Mouse (Mus musculus) heart, embryonic 10.5 days (tissue): Measurements from ENCODE around the gene Sept9. TPM values are rescaled to one million over a fixed set of nuclear protein-coding genes. Genes with fewer than 3 reads are reported as not detected.

Experiments
- DNase-seq: peaks from one replicate; pipeline ENCODE4 v3.0.0-alpha.2; 2017; ENCODE audit warnings: low spot score
- H3K27ac ChIP-seq: fragments of 300-500 bp; sonication (generic); 2 replicates; pipeline ENCODE4 v1.5.1; 2016; ENCODE audit warnings: mild to moderate bottlenecking
- H3K27me3 ChIP-seq: fragments of 300-500 bp; sonication (generic); 2 replicates; pipeline ENCODE4 v1.6.1; 2016; ENCODE audit warnings: mild to moderate bottlenecking; ENCODE audit not compliant: poor library complexity, insufficient read depth, severe bottlenecking
- H3K36me3 ChIP-seq: fragments of 300-500 bp; sonication (generic); 2 replicates; pipeline ENCODE4 v1.6.1; 2016; ENCODE audit warnings: mild to moderate bottlenecking, moderate library complexity
- H3K4me1 ChIP-seq: fragments of 300-500 bp; sonication (generic); 2 replicates; pipeline ENCODE4 v1.6.1; 2016; ENCODE audit warnings: mild to moderate bottlenecking
- H3K4me3 ChIP-seq: fragments of 300-500 bp; sonication (generic); 2 replicates; pipeline ENCODE4 v1.5.1; 2016; ENCODE audit warnings: mild to moderate bottlenecking, moderate library complexity
- H3K9me3 ChIP-seq: fragments of 300-500 bp; sonication (generic); 2 replicates; pipeline ENCODE4 v1.6.1; 2016; ENCODE audit warnings: mild to moderate bottlenecking, moderate library complexity
- WGBS: fragments of 180-500 bp; shearing (Covaris S2); methylation state at CpG from one replicate; pipeline ENCODE4 v1.1.7; 2016; 5-methylcytosine and 5-hydroxymethylcytosine counted together
- polyA plus RNA-seq: library from polyadenylated mRNA; unstranded; fragments of >200 nt; fragmentation: Nextera tagmentation; extraction: Ambion mirVana; gene quantifications from 2 replicates; pipeline ENCODE4 v1.2.1, GENCODE M21; 2016

The Sept9 gene
- polyA plus RNA-seq, 1 experiment from 2014 or later: 164 TPM

- H3K4me1 ChIP-seq: peaks cover 41% of the 10 kb centered on the region
- H3K36me3 ChIP-seq: peaks cover 28% of the 10 kb centered on the region
- no peak overlapping the region for H3K4me3 ChIP-seq
- 72% methylated on average over 9 of the region's 9 CpGs for WGBS
- H3K27ac ChIP-seq: peak overlapping the region; percentile 64
- no peaks in the 10 kb centered on the region for H3K9me3 ChIP-seq
- no peak for DNase-seq
- H3K27me3 ChIP-seq: peaks cover 11% of the 10 kb centered on the region; the same call in 1 of the 2 replicates
These were observed 36.4 kb upstream of the Sept9 start for GRCm38 (mm10) chr11:117163098-117163497.

GRCm38 (mm10) chr11:117163771-117164170 is 35.7 kb upstream of the Sept9 start:
- no peak for DNase-seq
- no peaks in the 10 kb centered on the region for H3K9me3 ChIP-seq
- WGBS: 77% methylated on average over 6 of the region's 6 CpGs
- no peak overlapping the region for H3K4me3 ChIP-seq
- H3K4me1 ChIP-seq: peaks cover 41% of the 10 kb centered on the region
- peaks cover 13% of the 10 kb centered on the region; the same call in 1 of the 2 replicates for H3K27me3 ChIP-seq
- H3K27ac ChIP-seq: no peak overlapping the region
- H3K36me3 ChIP-seq: peaks cover 21% of the 10 kb centered on the region

- Histone ChIP-seq H3K27ac (no peak overlapping the region), H3K9me3 (no peaks in the 10 kb centered on the region), H3K4me3 (no peak overlapping the region), H3K36me3 (no peaks in the 10 kb centered on the region), H3K4me1 (peaks cover 11% of the 10 kb centered on the region), H3K27me3 (peaks cover 10% of the 10 kb centered on the region; the same call in 1 of the 2 replicates)
- WGBS: 82% methylated on average over 20 of the region's 20 CpGs
- DNase-seq: no peak
These were observed 31.0 kb upstream of the Sept9 start for GRCm38 (mm10) chr11:117168278-117169087.

- Histone ChIP-seq H3K4me1 (0 out of 2 replicates have a peak, but pooled peaks cover 5% of the 10 kb centered on the region), H3K4me3 (no peak overlapping the region), H3K36me3 (no peaks in the 10 kb centered on the region), H3K27ac (no peak overlapping the region), H3K9me3 (no peaks in the 10 kb centered on the region), H3K27me3 (peaks cover 10% of the 10 kb centered on the region; the same call in 1 of the 2 replicates)
- WGBS: 88% methylated on average over 11 of the region's 11 CpGs
- no peak for DNase-seq
These were observed 30.3 kb upstream of the Sept9 start for GRCm38 (mm10) chr11:117169088-117169635.

- peaks cover 10% of the 10 kb centered on the region; the same call in 1 of the 2 replicates for H3K27me3 ChIP-seq
- peaks cover 13% of the 10 kb centered on the region for H3K4me1 ChIP-seq
- DNase-seq: no peak
- 92% methylated on average over 19 of the region's 19 CpGs for WGBS
- no peaks in the 10 kb centered on the region for H3K9me3 ChIP-seq
- no peak overlapping the region for H3K4me3 ChIP-seq
- no peak overlapping the region for H3K27ac ChIP-seq
- H3K36me3 ChIP-seq: no peaks in the 10 kb centered on the region
These were observed 29.5 kb upstream of the Sept9 start for GRCm38 (mm10) chr11:117169801-117170565.

- no peaks in the 10 kb centered on the region for H3K9me3 ChIP-seq
- H3K27me3 ChIP-seq: no peaks in the 10 kb centered on the region
- peak overlapping the region; percentile 50 for H3K4me3 ChIP-seq
- no peaks in the 10 kb centered on the region for H3K36me3 ChIP-seq
- H3K27ac ChIP-seq: peak overlapping the region; percentile 72; the same call in 1 of the 2 replicates
- 39% methylated on average over 18 of the region's 18 CpGs for WGBS
- peaks cover 28% of the 10 kb centered on the region for H3K4me1 ChIP-seq
- DNase-seq: no peak
These were observed 25.2 kb upstream of the Sept9 start for GRCm38 (mm10) chr11:117174098-117174892.

GRCm38 (mm10) chr11:117174924-117175323 is 24.5 kb upstream of the Sept9 start:
- H3K4me3 ChIP-seq: peak overlapping the region; percentile 50
- WGBS: 40% methylated on average over 15 of the region's 15 CpGs
- H3K27ac ChIP-seq: peak overlapping the region; percentile 72; the same call in 1 of the 2 replicates
- H3K27me3 ChIP-seq: no peaks in the 10 kb centered on the region
- peaks cover 28% of the 10 kb centered on the region for H3K4me1 ChIP-seq
- no peaks in the 10 kb centered on the region for H3K36me3 ChIP-seq
- H3K9me3 ChIP-seq: peaks cover under 1% of the 10 kb centered on the region; the same call in 1 of the 2 replicates
- DNase-seq: no peak

GRCm38 (mm10) chr11:117175472-117175871 is 24.0 kb upstream of the Sept9 start:
- WGBS: 89% methylated on average over 12 of the region's 12 CpGs
- H3K27ac ChIP-seq: no peak overlapping the region
- DNase-seq: no peak
- no peaks in the 10 kb centered on the region for H3K27me3 ChIP-seq
- no peak overlapping the region for H3K4me3 ChIP-seq
- peaks cover 6% of the 10 kb centered on the region for H3K9me3 ChIP-seq
- H3K36me3 ChIP-seq: no peaks in the 10 kb centered on the region
- H3K4me1 ChIP-seq: peaks cover 28% of the 10 kb centered on the region

GRCm38 (mm10) chr11:117176304-117176703 is 23.2 kb upstream of the Sept9 start:
- 38% methylated on average over 5 of the region's 5 CpGs for WGBS
- Histone ChIP-seq H3K9me3 (peaks cover 11% of the 10 kb centered on the region), H3K27ac (0 out of 2 replicates have a peak overlapping the region, but pooled peaks have one; percentile 31), H3K27me3 (no peaks in the 10 kb centered on the region), H3K4me3 (no peak overlapping the region), H3K36me3 (no peaks in the 10 kb centered on the region), H3K4me1 (peaks cover 28% of the 10 kb centered on the region)
- no peak for DNase-seq

- Histone ChIP-seq H3K9me3 (peaks cover 12% of the 10 kb centered on the region), H3K4me3 (no peak overlapping the region), H3K27ac (no peak overlapping the region), H3K4me1 (peaks cover 28% of the 10 kb centered on the region), H3K36me3 (no peaks in the 10 kb centered on the region), H3K27me3 (no peaks in the 10 kb centered on the region)
- no peak for DNase-seq
- 73% methylated on average over 5 of the region's 5 CpGs for WGBS
These were observed 22.6 kb upstream of the Sept9 start for GRCm38 (mm10) chr11:117176900-117177299.

GRCm38 (mm10) chr11:117177303-117177979 is 22.0 kb upstream of the Sept9 start:
- 44% methylated on average over 9 of the region's 11 CpGs for WGBS
- Histone ChIP-seq H3K27me3 (no peaks in the 10 kb centered on the region), H3K27ac (no peak overlapping the region)

GRCm38 (mm10) chr11:117179902-117180301 is 19.6 kb upstream of the Sept9 start:
- peaks cover 17% of the 10 kb centered on the region for H3K9me3 ChIP-seq
- H3K36me3 ChIP-seq: no peaks in the 10 kb centered on the region
- DNase-seq: no peak
- no peak overlapping the region for H3K27ac ChIP-seq
- H3K4me1 ChIP-seq: peaks cover 20% of the 10 kb centered on the region
- no peak overlapping the region for H3K4me3 ChIP-seq
- WGBS: 79% methylated on average over 5 of the region's 5 CpGs
- H3K27me3 ChIP-seq: no peaks in the 10 kb centered on the region

More at GRCm38 (mm10) chr11:117177303-117177979, 22.0 kb upstream of the Sept9 start:
- H3K4me3 ChIP-seq: no peak overlapping the region
- DNase-seq: peak; percentile 90
- peaks cover 17% of the 10 kb centered on the region for H3K9me3 ChIP-seq
- H3K36me3 ChIP-seq: no peaks in the 10 kb centered on the region
- peaks cover 28% of the 10 kb centered on the region for H3K4me1 ChIP-seq
